Mouse (Mus musculus): ENCODE measurements around the gene Unc5a.

Unc5a gene

DNA sequence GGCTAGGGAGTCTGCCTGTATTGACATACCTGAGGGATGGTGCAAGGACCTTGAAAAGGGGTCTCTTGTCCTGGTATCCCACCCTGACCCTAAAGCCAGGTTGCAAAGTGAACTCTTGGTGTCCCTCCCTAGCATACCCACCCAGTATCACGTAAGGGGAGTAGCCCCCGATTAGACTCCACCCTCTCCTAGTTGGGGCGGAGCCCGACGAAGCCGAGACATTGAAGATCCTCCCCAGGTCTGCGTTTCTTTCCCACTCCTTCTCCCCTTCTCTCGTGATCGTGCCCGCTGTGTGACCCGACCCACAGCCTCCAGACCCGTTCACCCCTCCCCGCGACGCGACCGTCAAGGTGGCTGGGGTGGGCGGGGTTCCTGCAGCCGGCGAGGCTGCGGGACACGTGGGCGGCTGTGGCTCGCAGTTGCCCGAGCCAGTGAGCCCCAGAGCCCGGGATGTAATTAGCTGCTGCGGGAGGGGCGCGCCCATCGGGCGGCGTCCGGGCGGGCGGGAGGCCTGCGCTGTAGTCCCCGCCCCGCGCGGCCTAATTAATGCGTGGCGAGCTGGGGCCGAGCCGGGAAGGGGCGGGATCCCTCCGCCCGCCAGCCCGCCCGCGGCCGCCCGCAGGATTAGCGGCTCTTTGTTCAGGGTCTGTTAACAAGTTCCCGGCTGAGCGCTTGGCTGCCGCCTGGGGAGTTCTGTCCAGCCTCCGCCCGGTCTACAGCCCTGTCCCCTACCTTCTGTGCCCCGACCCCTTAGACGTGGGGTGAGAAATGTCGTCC is 6.7 kb downstream of the Unc5a start:
- no peak for DNase-seq (ENCODE audit: low read depth)

DNA sequence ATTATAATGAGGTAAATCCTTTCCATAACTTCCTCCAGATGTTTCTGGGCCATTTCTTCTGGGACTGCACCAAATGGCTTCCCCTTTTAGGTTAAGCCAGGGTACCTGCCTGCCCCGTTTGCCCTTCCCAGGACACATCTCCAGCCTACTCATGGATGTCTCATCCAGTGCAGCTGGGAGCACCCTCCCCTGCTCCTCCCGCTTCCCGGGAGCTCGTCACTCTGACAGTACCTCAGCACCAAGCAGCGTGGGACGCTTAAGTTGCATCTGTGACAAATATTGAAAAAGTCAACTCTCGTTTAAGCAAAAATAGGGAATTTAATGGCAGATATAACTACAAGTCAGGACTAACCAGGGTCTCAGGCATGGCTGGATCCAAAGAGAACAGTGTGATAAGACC is 8.1 kb downstream of the Unc5a start:
- DNase-seq (ENCODE audit: low read depth): no peak

DNA sequence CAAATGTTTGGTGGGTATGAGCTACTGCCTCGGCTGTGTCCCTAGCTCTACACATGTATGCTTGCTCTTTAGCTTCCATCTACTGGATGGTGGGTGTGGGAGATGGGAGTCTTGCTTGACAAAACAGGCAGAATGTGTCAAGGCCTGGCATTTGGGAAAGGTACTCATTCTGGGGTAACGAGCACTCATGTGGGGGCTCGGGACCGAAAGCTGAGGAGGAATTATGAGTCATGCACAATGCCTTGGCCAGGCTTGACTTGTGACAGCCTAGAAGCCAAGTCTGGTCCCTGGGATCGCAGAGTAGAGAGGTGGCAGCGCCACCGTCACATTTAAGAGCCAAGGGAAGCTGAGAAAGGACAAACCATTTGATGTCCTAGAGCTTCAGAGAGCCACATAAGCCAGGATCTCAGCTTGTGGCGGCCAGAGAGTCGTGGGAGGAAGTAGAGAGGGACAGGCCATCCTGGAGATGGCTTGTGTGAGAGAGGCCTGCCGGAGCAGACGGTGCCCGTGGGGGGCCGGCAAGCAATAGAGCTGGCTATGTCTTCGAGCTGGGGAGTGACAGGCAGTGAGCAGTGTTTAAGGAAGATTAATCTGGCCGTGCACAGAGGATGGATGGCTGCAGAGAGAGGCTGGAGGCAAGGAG is 10.0 kb downstream of the Unc5a start:
- DNase-seq (ENCODE audit: low read depth): no peak

DNA sequence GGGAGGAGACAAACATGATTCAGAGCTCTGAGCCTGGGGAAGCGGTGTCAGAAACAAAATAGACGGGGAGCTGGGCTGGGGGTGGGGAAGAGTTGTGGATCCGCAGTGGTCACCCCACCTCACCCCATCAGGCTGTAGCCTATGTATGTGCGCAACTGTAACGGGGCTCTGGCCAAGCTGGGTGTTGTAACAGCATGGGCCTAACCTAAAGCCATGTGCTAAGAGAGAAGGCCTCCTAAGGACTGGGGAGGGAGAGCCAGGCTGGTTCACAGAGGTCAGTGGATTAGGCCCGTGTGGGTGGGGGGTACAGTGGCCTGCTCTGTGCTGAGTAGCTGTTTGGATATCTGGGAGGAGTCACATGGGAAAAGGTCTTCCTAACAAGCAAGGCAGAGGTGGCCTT is 10.6 kb downstream of the Unc5a start:
- no peak for DNase-seq (ENCODE audit: low read depth)

DNA sequence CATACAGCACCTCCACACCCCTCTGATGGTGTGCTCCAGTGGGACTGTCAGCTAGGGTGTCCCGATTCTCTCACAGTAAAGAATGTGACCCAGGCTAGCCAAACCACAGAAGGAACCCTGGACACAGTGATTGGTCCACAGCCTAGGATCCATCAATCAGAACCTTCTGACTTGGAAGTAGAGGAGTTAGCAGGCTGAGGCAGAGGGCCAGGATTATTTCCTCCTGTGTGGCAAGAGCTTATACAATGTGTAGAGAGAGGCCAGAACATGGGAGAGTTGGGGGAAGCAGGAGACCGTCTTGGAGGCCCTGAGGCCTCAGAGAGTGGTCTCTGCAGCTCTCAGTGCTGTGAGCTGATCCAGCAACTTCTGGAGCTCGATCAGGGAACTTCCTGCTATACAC is 11.3 kb downstream of the Unc5a start:
- no peak for DNase-seq (ENCODE audit: low read depth)

DNA sequence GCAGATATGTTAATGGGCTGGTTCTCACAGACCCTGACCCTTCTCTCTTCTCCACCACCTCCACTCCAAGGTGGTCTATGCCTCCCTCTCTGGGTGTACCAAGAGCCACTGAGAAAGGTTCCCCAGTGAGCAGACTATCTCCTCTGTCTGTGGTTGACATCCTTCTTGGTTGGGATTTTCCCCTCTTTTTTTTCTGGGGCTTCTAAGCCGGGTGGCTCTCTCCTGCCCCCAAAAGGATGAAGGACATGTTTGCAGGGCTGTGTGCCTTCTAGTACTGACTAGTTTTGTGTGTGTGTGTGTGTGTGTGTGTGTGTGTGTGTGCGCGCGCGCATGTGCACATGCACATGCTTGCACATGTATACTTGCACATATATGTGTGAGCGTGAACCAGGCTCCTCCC is 16.0 kb downstream of the Unc5a start:
- no peak for DNase-seq (ENCODE audit: low read depth)

DNA sequence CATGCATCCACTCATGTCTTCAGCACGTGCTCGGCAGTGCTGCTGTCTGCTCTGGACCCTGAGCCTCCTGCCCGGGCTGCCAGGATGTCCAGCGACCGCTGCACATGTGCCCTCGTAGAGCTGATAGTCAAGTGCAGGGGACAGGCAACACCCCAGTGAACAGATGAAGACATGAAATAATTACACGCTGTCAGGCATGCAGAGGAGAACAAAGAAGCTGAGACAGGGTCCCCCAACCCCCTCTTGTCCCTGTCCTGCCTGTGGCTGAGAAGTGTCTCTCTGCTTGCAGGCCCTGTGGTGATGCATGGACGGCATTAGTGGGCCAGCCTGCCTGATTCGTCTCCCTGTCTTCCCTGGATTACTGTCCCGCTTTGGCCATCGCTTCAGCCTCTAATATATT is 18.3 kb downstream of the Unc5a start:
- no peak for DNase-seq (ENCODE audit: low read depth)

DNA sequence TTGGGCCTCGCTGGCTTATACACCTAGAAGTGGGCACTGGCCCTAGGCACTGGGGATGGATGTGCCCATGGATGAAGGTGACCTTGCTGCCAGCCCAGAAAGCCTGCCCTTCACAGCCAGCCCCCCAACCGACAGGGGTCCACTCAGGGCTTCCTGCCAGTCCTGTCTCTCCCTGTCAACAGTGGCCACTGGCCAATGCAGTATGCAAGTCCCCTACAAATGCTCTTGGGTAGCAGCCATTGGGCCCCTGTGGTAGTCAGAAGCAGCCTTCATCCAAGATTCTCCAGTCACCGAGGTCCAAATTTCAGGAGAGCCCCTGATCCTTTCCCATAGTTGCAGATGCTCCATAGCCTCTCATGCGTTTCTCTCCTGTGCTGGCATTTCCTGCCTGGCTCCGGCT is 19.4 kb downstream of the Unc5a start:
- no peak for DNase-seq (ENCODE audit: low read depth)

DNA sequence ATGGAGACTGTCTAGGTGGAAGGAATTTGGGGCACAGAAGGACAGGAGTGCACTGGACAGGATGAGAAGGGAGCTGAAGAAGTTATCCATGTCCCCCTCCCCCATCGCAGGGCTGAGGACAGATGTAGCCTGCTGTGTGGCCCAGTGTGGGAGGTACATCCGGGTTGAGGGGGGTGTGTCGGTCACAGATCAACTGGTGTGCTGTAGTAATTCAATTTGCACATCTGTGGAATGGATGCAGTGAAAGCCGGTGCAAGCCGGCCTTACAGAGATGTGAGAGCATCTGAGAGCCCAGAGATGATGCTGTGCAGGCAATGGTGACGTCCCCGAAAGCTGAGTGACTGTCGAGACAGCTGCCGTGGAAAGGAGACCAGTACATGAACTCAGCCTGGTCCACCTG is 20.3 kb downstream of the Unc5a start:
- no peak for DNase-seq (ENCODE audit: low read depth)

DNA sequence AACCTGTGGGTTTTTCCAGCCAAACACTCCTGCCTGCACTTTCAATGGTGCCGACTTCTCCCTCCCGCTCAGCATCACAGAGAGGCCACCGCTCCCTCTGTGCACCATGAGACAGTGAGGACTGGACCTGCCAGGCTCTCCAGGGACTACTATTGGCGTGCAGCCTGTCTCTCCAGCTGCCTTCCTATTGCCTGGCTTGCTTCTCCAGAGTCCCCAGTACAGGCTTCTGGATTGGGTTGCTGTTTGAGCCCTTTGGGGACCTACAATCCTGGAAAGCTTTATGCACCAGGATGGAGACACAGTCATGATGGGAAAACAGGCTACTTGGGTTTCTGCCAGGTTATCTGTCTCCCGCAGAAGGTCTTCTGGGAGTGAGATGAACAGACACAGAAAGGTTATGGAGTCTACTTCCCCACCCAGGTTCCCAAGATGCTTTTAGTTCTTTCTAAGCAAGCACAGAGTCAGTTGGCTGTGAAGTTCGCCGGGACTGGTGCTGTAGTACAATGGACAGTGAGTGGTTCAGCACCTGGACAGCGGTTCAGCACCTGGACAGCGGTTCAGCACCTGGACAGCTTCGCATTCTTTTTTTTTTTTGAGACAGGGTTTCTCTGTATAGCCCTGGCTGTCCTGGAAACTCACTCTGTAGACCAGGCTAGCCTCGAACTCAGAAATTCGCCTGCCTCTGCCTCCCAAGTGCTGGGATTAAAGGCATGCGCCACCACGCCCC is 21.5 kb downstream of the Unc5a start:
- DNase-seq (ENCODE audit: low read depth): peak; percentile 22

DNA sequence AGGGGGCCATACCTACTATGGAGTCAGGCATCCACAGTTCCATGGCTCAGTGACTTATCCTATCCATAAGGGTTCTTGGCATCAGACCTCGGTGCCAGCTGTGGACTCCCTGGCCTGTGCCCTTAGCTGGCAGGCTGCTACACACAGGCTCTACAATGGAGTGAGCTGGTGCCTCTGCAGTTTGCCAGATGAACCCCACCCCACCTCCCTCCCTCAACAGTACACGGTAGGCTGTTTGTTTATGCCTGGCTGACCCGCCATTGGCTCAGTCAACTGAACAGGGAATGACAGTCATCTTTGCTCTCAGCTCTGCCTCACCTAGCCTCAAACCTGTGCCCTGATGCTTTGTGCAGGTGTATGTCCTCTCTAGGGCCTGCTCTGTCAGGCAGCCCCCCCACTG is 26.3 kb downstream of the Unc5a start:
- DNase-seq (ENCODE audit: low read depth): no peak

DNA sequence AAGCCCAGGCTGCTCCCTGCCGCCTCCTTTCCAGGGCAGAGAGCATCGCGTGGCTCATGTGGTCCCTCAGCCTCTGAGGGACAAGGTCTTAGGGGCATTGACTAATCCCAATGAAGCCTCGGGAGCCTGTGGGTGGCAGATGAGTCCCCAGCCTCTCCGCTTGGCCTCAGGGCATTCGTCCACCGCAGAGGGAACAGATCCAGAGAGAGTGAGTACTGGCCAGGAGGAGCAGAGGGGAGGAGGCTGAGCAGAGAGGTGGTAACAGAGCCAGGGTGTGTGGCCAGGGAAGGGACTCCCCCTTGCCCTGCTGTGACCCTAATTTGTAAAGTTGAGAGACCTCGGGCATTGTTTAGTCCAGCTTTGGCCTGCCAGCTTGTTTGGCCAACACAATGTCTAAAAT is 29.6 kb downstream of the Unc5a start:
- DNase-seq (ENCODE audit: low read depth): no peak

DNA sequence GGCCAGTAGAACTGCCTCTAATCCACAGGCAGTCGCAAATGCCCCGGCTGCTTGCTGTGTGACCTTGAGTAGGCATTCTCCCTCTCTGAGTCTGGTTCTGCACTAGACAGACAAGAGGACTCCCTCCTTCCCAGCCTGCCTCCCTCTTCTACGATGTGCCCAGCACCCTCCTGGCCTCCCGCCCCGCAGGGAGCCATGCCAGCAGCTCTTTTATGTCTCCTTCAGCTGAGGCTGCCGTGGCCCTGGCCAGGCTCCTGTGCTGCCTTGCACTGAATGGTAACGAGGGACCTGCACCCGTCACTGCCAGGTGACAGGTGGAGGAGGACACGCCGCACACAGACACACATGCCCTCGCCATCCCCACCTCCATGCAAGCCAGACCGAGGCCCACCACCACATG is 31.7 kb downstream of the Unc5a start:
- DNase-seq (ENCODE audit: low read depth): no peak

DNA sequence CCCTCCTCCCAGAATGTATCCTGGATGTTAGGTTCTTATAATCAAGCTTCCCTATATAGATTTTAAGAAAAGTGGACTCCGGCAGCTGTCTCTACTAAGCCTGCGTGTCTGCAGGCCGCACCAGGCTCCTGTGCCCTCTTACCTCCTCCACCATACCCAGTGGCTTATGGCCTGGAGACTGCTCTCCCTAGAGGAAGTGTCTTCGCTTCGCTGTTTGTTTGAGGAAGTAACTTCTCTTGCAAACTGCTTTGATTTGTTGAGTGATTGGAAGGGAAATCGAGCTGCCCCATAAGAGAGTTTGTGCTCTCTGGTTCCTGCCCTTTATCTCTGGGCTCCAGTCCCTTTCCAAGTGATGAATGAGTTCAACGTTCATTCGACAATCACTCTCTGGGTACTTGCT is 33.8 kb downstream of the Unc5a start:
- peak; percentile 14 for DNase-seq (ENCODE audit: low read depth)

DNA sequence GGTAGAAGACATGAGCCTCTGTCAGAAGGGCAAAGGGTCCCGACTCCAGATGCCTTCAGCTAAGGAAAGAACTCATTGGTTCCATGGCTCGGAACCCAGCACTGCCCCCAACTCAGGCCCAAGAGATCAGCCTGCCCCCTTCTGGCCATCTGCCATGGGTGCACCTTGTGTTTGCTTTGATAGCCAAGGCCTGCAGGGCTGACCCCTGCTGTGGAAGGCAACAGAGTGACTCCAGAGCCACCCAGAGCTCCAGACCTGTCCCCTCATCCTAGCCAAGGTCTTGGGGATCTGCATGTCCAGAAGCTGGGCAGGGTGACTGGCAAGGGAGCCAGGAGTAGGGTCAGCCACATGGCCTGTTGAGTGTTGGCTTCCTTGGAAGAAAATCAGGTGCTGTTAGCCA is 34.4 kb downstream of the Unc5a start:
- DNase-seq (ENCODE audit: low read depth): peak; percentile 16

DNA sequence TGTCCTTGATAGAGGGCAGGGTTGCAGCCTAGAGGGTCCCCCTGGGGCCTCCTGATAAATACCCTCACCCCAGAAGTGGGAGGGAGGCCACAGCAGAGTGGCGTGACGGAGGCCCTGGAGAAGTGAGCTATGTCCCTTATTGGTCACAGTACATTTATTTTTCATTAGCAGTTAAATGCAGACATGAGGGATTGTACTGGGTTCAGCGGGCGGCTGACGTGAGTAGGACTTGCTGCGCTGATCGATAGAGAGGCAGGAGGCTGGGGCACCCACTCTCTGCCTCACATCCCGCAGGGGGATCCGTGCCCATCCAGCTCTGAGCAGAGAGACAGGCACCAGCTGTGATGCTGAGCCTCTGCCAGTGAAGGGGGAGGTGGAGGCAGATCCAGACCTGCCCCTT is 38.2 kb downstream of the Unc5a start:
- no peak for DNase-seq (ENCODE audit: low read depth)

DNA sequence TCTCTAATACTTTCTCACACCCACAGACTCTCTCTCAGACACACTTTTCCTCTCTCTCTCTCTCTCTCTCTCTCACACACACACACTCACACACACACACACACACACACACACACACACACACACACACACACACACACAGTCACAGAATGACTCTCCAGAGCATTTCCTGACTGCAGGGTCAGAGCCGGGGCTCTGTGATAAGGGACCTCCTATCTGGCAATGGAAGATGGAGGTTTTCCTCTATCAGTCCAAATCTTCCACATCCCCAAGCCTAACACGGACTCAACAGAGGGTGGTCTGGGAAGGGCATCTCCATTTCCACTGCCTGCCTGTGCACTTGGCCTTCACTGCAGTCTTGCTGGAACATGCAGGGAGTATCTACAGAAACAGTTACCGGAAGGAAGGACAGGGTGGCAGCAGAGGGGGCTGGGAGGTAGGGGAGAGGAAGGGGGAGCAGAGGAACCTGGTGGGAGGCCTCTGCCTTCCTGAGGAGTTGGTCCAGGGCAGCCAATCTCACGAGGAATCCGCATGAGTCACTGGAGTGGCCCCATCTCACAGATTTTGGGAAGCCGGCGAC is 39.1 kb downstream of the Unc5a start:
- DNase-seq (ENCODE audit: low read depth): peak; percentile 47

DNA sequence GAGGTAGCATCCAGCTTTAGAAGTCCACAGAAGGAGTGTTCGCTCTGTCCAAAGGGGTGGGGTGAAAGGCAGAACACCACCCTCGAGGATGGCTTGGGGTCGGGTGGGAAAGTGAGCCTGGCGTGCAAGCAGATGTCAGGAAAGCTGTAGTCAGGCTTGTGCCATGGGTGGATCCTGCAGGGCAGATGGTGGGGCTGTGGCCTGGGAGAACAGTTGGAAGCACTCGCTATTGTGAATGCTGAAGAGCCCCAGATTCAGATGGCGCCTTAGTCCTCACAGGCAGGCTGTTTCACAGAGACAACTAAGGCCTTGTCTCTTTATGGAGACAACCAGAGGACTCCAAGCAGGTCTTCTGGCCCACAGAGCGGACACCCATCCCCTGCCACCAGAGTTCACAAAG is 43.0 kb downstream of the Unc5a start:
- DNase-seq (ENCODE audit: low read depth): no peak

DNA sequence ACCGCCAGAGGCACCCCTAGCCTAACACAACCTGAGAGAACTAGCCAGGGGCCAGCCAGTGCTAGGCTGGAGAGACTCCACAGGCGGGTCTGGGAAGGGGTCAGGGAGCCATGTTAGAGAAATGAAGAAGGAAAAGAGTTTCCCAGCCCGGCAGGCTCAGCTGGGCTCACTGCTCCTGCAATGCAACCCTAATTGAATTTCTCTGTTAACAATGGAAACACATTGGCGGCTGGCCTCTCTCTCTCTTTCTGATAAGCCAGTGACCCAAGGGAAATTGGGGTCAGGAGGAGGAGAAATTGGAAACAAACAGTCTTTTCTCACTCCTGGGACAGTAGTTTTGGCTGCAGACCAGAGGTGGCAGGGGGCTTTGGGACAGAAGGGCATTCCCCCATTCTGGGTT is 45.4 kb downstream of the Unc5a start:
- DNase-seq (ENCODE audit: low read depth): no peak

DNA sequence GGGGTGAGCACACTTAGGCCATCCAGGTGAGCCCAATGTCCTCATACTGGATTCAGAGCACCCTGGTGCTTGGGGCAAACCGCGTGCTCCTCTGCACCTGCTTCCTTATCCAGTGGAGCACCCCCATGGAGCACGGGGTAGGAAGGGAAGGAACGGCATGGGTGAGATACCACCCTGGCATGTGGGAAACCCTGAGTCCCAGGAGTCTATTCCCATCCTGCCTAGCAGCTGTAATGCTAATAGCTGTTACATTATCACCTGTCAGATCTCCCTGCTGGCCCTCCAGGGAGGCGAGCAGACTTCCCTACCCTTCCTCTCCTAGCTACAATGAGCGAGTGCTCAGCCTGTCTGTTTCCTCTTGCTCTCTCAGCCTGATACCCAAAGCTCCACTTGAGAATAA is 46.0 kb downstream of the Unc5a start:
- no peak for DNase-seq (ENCODE audit: low read depth)

DNA sequence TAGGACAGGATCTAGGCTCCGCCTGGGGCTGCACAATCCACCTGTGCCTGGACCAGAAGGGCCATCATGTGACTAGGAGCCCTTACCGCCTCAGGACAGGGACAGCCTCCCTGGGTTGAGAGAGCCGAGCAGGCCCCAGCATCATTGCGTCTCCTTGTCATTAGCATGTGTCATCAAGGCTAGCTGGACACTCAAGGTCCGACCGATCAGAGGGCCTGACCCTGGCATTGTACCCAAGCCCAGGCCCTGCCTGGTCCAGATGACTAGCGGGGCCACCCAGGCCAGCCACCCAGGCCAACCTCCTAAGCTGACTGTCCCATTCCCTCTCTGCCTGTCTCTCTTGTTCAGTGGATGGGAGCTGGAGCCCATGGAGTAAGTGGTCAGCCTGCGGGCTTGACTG is 48.4 kb downstream of the Unc5a start:
- no peak for DNase-seq (ENCODE audit: low read depth)

DNA sequence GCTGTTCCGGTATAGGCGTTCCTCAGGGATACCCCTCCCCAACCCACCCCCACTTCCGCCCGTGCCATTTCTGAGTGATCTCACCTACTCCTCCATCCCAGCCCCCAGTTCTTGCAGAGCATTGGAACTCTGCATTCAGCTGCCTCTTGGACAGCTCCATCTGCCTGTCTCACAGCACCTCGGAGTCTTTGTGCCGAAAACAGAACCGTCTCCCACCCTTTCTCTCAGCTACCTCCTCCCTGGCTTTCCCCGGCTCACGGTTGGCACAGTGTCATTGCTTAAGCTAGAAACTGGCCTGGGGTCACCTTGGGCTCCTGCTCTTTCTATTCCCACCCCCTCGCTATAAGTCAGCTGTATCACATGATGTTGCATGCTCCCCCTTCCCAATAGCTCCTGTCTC is 51.2 kb downstream of the Unc5a start:
- DNase-seq (ENCODE audit: low read depth): no peak

DNA sequence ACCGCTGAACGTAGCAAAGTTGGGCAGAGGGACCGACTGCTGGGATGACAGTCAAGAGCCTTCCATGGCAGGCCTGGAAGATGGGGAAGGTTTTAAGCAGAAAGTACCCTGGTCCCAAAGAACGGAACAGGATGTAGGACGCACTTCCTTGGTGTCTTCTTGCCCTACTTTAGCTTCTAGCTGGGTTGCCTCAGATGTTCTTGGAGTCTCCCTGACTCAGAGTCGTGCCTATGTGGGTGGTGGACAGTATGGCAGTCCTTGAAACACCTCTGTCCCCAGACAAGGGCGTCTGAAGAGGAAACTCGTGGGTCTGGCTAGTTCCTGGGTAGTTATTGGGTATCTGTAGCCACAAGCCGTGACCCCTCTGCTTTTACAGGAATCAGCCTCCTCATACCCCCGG is 52.9 kb downstream of the Unc5a start:
- DNase-seq (ENCODE audit: low read depth): no peak
